In the genomic region with DNA sequence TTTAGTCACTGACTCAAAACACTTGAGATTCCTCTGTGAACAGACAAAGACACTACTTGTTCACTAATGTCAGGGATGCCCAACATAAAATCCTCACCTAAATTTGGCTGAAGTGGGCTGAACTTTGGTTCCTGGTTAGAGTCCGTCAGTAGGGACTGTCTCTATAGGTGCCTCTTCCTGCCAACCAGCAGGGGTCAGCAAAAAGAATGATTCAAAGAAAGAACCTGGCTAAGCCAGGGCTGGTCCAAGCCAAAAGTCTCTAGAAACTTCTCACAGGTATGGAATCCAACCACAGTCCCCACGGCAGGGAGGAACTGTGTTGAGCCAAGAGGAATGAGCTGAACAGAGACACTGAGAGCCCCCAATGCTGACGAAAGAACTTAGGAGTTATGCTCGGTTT, we compare ENCODE assay signal across 11 mouse cellular contexts.
A peak's percentile ranks its signal among the peaks of the same experiment; 100 is the strongest.
DNase-seq lines count a peak whose midpoint lies in the region; ATAC-seq and TF ChIP-seq lines count a peak whose summit lies in the region.
"Had no signal": no experiment of that assay in that cellular context is flagged by ENCODE, and none has a peak within 500 bp of the region (broad histone marks: within the 10 kb centered on the region; RNA-seq: fewer than 3 reads in every experiment).

No protein-coding gene starts in this region.

- no peaks in the 10 kb centered on the region for H3K4me1 ChIP-seq in liver, postnatal 0 days (ENCODE audit: insufficient read depth)
- H3K4me1 ChIP-seq in bone marrow, adult 2 months (ENCODE audit: control insufficient read depth, insufficient read depth, low read length): no peaks in the 10 kb centered on the region; the same call in 1 of the 2 replicates
- H3K4me1 ChIP-seq in forebrain, embryonic 12.5 days: peaks cover 35% of the 10 kb centered on the region

- no peaks in the 10 kb centered on the region for H3K27me3 ChIP-seq in liver, postnatal 0 days (ENCODE audit: insufficient read depth, low read length)
- no peaks in the 10 kb centered on the region; the same call in 1 of the 2 replicates for H3K27me3 ChIP-seq in forebrain, embryonic 12.5 days
- H3K27me3 ChIP-seq: embryonic facial prominence, embryonic 15.5 days had no signal

- TF ChIP-seq POLR2A in bone marrow, adult 2 months (IDR thresholded peaks at IDR 0.05; ENCODE audit: borderline replicate concordance, control insufficient read depth, low read depth, low read length): no peak

- peak; percentile 56 for TF ChIP-seq CTCF in liver, postnatal 0 days (IDR thresholded peaks at IDR 0.05; ENCODE audit: low read depth)
- 0 out of 2 replicates have a peak, but pooled peaks have one; percentile 15 for TF ChIP-seq CTCF in bone marrow, adult 2 months (IDR thresholded peaks at IDR 0.05; ENCODE audit: control insufficient read depth, insufficient read depth, low read length)

- no peaks in the 10 kb centered on the region for H3K36me3 ChIP-seq in liver, postnatal 0 days (replicated peaks; ENCODE audit: insufficient read depth, low read length)
- no peaks in the 10 kb centered on the region for H3K36me3 ChIP-seq in forebrain, embryonic 12.5 days (replicated peaks)
- H3K36me3 ChIP-seq: embryonic facial prominence, embryonic 15.5 days had no signal

- H3K9me3 ChIP-seq in liver, postnatal 0 days (ENCODE audit: low read length): no peaks in the 10 kb centered on the region
- no peaks in the 10 kb centered on the region for H3K9me3 ChIP-seq in forebrain, embryonic 12.5 days
- H3K9me3 ChIP-seq: embryonic facial prominence, embryonic 15.5 days had no signal

- 52% methylated on average over 4 of the region's 4 CpGs for WGBS in liver, postnatal 0 days (ENCODE audit: insufficient replicate concordance)
- 38% methylated on average over 4 of the region's 4 CpGs for WGBS in bone marrow, adult 2 months
- 80% methylated on average over 4 of the region's 4 CpGs for WGBS in forebrain, embryonic 12.5 days

- no peak overlapping the region for H3K9ac ChIP-seq in liver, postnatal 0 days (replicated peaks)
- no peak overlapping the region for H3K9ac ChIP-seq in forebrain, embryonic 12.5 days
- H3K9ac ChIP-seq: embryonic facial prominence, embryonic 15.5 days had no signal

- H3K4me3 ChIP-seq in liver, postnatal 0 days (ENCODE audit: low read depth, low read length): no peak overlapping the region
- no peak overlapping the region for H3K4me3 ChIP-seq in bone marrow, adult 2 months (replicated peaks; ENCODE audit: control insufficient read depth, low read depth, low read length)
- H3K4me3 ChIP-seq in forebrain, embryonic 12.5 days (replicated peaks): no peak overlapping the region
- H3K4me3 ChIP-seq: embryonic facial prominence, embryonic 15.5 days had no signal

- no peak overlapping the region for H3K4me2 ChIP-seq in liver, postnatal 0 days (ENCODE audit: low read depth, low read length)
- no peak overlapping the region for H3K4me2 ChIP-seq in forebrain, embryonic 12.5 days
- H3K4me2 ChIP-seq: embryonic facial prominence, embryonic 15.5 days had no signal

- no peak overlapping the region for H3K27ac ChIP-seq in liver, postnatal 0 days (ENCODE audit: low read depth)
- H3K27ac ChIP-seq in bone marrow, adult 2 months (ENCODE audit: control insufficient read depth, insufficient read depth, low read depth, low read length, poor library complexity): no peak overlapping the region
- H3K27ac ChIP-seq in forebrain, embryonic 12.5 days: no peak overlapping the region
- H3K27ac ChIP-seq: embryonic facial prominence, embryonic 15.5 days had no signal

- no peak for TF ChIP-seq EP300 in liver, postnatal 0 days (IDR thresholded peaks at IDR 0.05; ENCODE audit: low read depth)

- ATAC-seq in liver, postnatal 0 days: no peak
- no peak for ATAC-seq in forebrain, embryonic 12.5 days (ENCODE audit: low FRiP score)

- DNase-seq in heart, adult 11 months: peak; percentile 84
- no peak for DNase-seq in heart, adult 9 months (ENCODE audit: low spot score in 2 of 2)
- DNase-seq in liver, postnatal 0 days: no peak
- no peak for DNase-seq in liver
- peak; percentile 33 for DNase-seq in naive thymus-derived CD4-positive, alpha-beta T cell, adult 2 months (ENCODE audit: low read depth)
- DNase-seq in embryo, embryonic 10.5 days (ENCODE audit: low spot score): no peak
- DNase-seq: cerebellum, adult 18-20 months; gastrocnemius, postnatal 10 days had no signal

Comparison
In these comparisons a context has a peak if more than half of its experiments do, and no peak if none do; other contexts are left out.
1. DNase-seq: peak in heart, adult 11 months (single experiment) and naive thymus-derived CD4-positive, alpha-beta T cell, adult 2 months (single experiment); none in heart, adult 9 months (0 of 2), liver, postnatal 0 days (single experiment), liver (single experiment) and embryo, embryonic 10.5 days (single experiment).